In genomic region chr3:89392871-89393311, GRCm38 (mm10) we compare ENCODE assay signal across 8 mouse cellular contexts. TPM values are rescaled to one million over a fixed set of nuclear protein-coding genes. Genes with fewer than 3 reads are reported as not detected.
DNase-seq lines count a peak whose midpoint lies in the region; ATAC-seq lines count a peak whose summit lies in the region.

No protein-coding gene starts in this region.

- H3K4me2 ChIP-seq in kidney, embryonic 14.5 days (replicated peaks; ENCODE audit: low read depth, low read length): peak overlapping the region; percentile 99

- no peaks in the 10 kb centered on the region for H3K36me3 ChIP-seq in kidney, embryonic 14.5 days (ENCODE audit: control insufficient read depth, insufficient read depth, low read length)

- DNase-seq in lung, adult 18-20 months: peak; percentile 59 to 64
- DNase-seq in lung, postnatal 25 days (ENCODE audit: low spot score): no peak
- DNase-seq in cerebellum, adult 18-20 months: peak; percentile 56 to 58
- peak; percentile 18 for DNase-seq in heart, adult 8-10 months (ENCODE audit: low spot score)
- peak; percentile 42 for DNase-seq in lung, postnatal 14 days
- peak; percentile 67 for DNase-seq in testis, postnatal 10 days (ENCODE audit: low spot score)
- DNase-seq in c-Kit-positive CD71-positive TER-119-positive erythroid progenitor cells, embryonic 14.5 days (ENCODE audit: low spot score): no peak

- WGBS in kidney, embryonic 14.5 days: 0% methylated on average over 22 of the region's 24 CpGs

- H3K27me3 ChIP-seq in kidney, embryonic 14.5 days (ENCODE audit: control insufficient read depth, insufficient read depth, low read length): no peaks in the 10 kb centered on the region

- no peaks in the 10 kb centered on the region for H3K9me3 ChIP-seq in kidney, embryonic 14.5 days (ENCODE audit: control insufficient read depth, low read length)

- H3K9ac ChIP-seq in kidney, embryonic 14.5 days (ENCODE audit: low read depth, low read length): peak overlapping the region; percentile 65

- no peak for ATAC-seq in kidney, embryonic 14.5 days (ENCODE audit: low FRiP score, low TSS enrichment)

- H3K4me3 ChIP-seq in kidney, embryonic 14.5 days (ENCODE audit: low read length): peak overlapping the region; percentile 51

- peaks cover 32% of the 10 kb centered on the region for H3K4me1 ChIP-seq in kidney, embryonic 14.5 days (ENCODE audit: control insufficient read depth, insufficient read depth, low read length)

- H3K27ac ChIP-seq in kidney, embryonic 14.5 days (ENCODE audit: low read depth, low read length): peak overlapping the region; percentile 67; the same call in 1 of the 2 replicates

RNA-seq across cellular contexts. Expression of gene Zbtb7b, which starts 1.7 kb away (rescaled TPM):
- total RNA-seq in heart, adult 8-10 months (2022): 10 to 100 TPM; 19.6 to 23.2 (median 22.9) TPM
- 1.8 and 2.2 TPM in 2 replicates for polyA plus RNA-seq in kidney, embryonic 14.5 days (2014; fragmentation: Nextera tagmentation; extraction: Ambion mirVana)

RNA-seq across cellular contexts. Expression of gene Lenep, which starts 9.7 kb away (rescaled TPM):
- 1 to 10 TPM in 2 of 4 experiments, under 1 TPM in 1, not detected in 1; 0.75 to 1.5 (median 1.2) TPM for total RNA-seq in heart, adult 8-10 months (2022)
- polyA plus RNA-seq in kidney, embryonic 14.5 days (2014; fragmentation: Nextera tagmentation; extraction: Ambion mirVana): not detected in 2 replicates

RNA-seq across cellular contexts. Expression of gene Flad1, which starts 18.8 kb away (rescaled TPM):
- 10 to 100 TPM; 55.5 to 71.8 (median 67.9) TPM for total RNA-seq in heart, adult 8-10 months (2022)
- polyA plus RNA-seq in kidney, embryonic 14.5 days (2014; fragmentation: Nextera tagmentation; extraction: Ambion mirVana): 19.6 and 24.9 TPM in 2 replicates

RNA-seq across cellular contexts. Expression of gene Cks1b, which starts 25.3 kb away (rescaled TPM):
- 1 to 10 TPM; 3.8 to 5.4 (median 4.2) TPM for total RNA-seq in heart, adult 8-10 months (2022)
- 632 and 773 TPM in 2 replicates for polyA plus RNA-seq in kidney, embryonic 14.5 days (2014; fragmentation: Nextera tagmentation; extraction: Ambion mirVana)

RNA-seq across cellular contexts. Expression of gene Shc1, which starts 25.4 kb away (rescaled TPM):
- total RNA-seq in heart, adult 8-10 months (2022): 10 to 100 TPM; 33.3 to 37.7 (median 36.5) TPM
- polyA plus RNA-seq in kidney, embryonic 14.5 days (2014; fragmentation: Nextera tagmentation; extraction: Ambion mirVana): 42.8 and 64.0 TPM in 2 replicates

Comparison
In these comparisons a context has a peak if more than half of its experiments do, and no peak if none do; other contexts are left out.
1. DNase-seq: peak in lung, adult 18-20 months (2 of 2), cerebellum, adult 18-20 months (2 of 2), heart, adult 8-10 months (single experiment), lung, postnatal 14 days (single experiment) and testis, postnatal 10 days (single experiment); none in lung, postnatal 25 days (single experiment) and c-Kit-positive CD71-positive TER-119-positive erythroid progenitor cells, embryonic 14.5 days (single experiment).